Mouse (Mus musculus): ENCODE measurements around the gene Arid3a.

DNA sequence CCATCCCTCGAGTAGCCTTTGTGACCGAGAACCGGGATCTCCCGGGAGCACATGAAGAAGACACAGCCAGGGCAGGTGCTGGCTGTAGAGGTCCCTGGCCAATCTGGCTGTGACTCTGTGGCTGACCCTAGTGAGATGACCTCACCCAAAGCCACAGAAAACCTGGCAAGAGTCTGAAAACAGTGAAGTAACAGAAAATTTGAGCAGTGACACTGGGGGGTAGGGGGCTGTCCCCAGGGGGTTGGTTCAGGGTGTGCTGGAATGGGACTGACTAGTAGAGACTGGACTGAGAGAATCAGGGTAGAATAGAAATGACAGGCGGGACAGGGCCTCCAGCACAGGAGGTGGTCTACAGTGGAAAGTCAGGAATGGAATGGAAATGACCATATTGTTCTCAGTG is 56.4 kb downstream of the Arid3a start:
- TF ChIP-seq CTCF (IDR thresholded peaks at IDR 0.05; ENCODE audit: low read depth, low read length) (no peak), POLR2A (IDR thresholded peaks at IDR 0.05; ENCODE audit: borderline replicate concordance, low read depth, low read length) (no peak)

All from bone marrow macrophage, adult 2 months (primary cell).